9 mouse cellular contexts compared by ENCODE assay signal in genomic region chr5:122513421-122514126, GRCm38 (mm10). TPM values are rescaled to one million over a fixed set of nuclear protein-coding genes. Genes with fewer than 3 reads are reported as not detected.
DNase-seq lines count a peak whose midpoint lies in the region; ATAC-seq and TF ChIP-seq lines count a peak whose summit lies in the region.
"Had no signal": no experiment of that assay in that cellular context is flagged by ENCODE, and none has a peak within 500 bp of the region (broad histone marks: within the 10 kb centered on the region; RNA-seq: fewer than 3 reads in every experiment).

No protein-coding gene starts in this region.

- peaks cover 41% of the 10 kb centered on the region for H3K4me1 ChIP-seq in kidney, embryonic 14.5 days (ENCODE audit: control insufficient read depth, insufficient read depth, low read length)
- peaks cover 35% of the 10 kb centered on the region for H3K4me1 ChIP-seq in embryonic facial prominence, embryonic 13.5 days
- H3K4me1 ChIP-seq in intestine, postnatal 0 days (replicated peaks; ENCODE audit: control insufficient read depth, insufficient read depth, low read length) = peaks cover 24% of the 10 kb centered on the region
- H3K4me1 ChIP-seq in midbrain, embryonic 16.5 days (ENCODE audit: control insufficient read depth, insufficient read depth, low read length) = peaks cover 5% of the 10 kb centered on the region

- no peak overlapping the region for H3K27ac ChIP-seq in kidney, embryonic 14.5 days (ENCODE audit: low read depth, low read length)
- H3K27ac ChIP-seq in embryonic facial prominence, embryonic 13.5 days = peak overlapping the region; percentile 51
- H3K27ac ChIP-seq in intestine, postnatal 0 days (ENCODE audit: low read depth, low read length) = no peak overlapping the region
- H3K27ac ChIP-seq in midbrain, embryonic 16.5 days (ENCODE audit: low read length) = no peak overlapping the region

- no peaks in the 10 kb centered on the region for H3K36me3 ChIP-seq in kidney, embryonic 14.5 days (ENCODE audit: control insufficient read depth, insufficient read depth, low read length)
- no peaks in the 10 kb centered on the region for H3K36me3 ChIP-seq in embryonic facial prominence, embryonic 13.5 days
- no peaks in the 10 kb centered on the region for H3K36me3 ChIP-seq in intestine, postnatal 0 days (ENCODE audit: control insufficient read depth, insufficient read depth)
- no peaks in the 10 kb centered on the region for H3K36me3 ChIP-seq in midbrain, embryonic 16.5 days (ENCODE audit: control insufficient read depth, insufficient read depth, low read length)

- H3K4me2 ChIP-seq in kidney, embryonic 14.5 days (replicated peaks; ENCODE audit: low read depth, low read length) = no peak overlapping the region
- H3K4me2 ChIP-seq in embryonic facial prominence, embryonic 13.5 days = peak overlapping the region; percentile 39
- H3K4me2 ChIP-seq in intestine, postnatal 0 days (replicated peaks; ENCODE audit: low read depth) = 0 out of 2 replicates have a peak overlapping the region, but pooled peaks have one; percentile 21
- H3K4me2 ChIP-seq in midbrain, embryonic 16.5 days (ENCODE audit: low read length) = peak overlapping the region; percentile 22

- H3K9ac ChIP-seq in kidney, embryonic 14.5 days (ENCODE audit: low read depth, low read length) = no peak overlapping the region
- H3K9ac ChIP-seq in embryonic facial prominence, embryonic 13.5 days = 0 out of 2 replicates have a peak overlapping the region, but pooled peaks have one; percentile 27
- no peak overlapping the region for H3K9ac ChIP-seq in intestine, postnatal 0 days (ENCODE audit: low read depth, low read length)
- no peak overlapping the region; the same call in 1 of the 2 replicates for H3K9ac ChIP-seq in midbrain, embryonic 16.5 days (ENCODE audit: low read depth, low read length)

- 46% methylated on average over 23 of the region's 23 CpGs for WGBS in kidney, embryonic 14.5 days
- WGBS in embryonic facial prominence, embryonic 13.5 days = 46% methylated on average over 23 of the region's 23 CpGs
- 47% methylated on average over 23 of the region's 23 CpGs for WGBS in intestine, postnatal 0 days
- WGBS in midbrain, embryonic 16.5 days = 41% methylated on average over 22 of the region's 23 CpGs

- H3K27me3 ChIP-seq in kidney, embryonic 14.5 days (ENCODE audit: control insufficient read depth, insufficient read depth, low read length) = no peaks in the 10 kb centered on the region
- H3K27me3 ChIP-seq in embryonic facial prominence, embryonic 13.5 days = no peaks in the 10 kb centered on the region
- no peaks in the 10 kb centered on the region for H3K27me3 ChIP-seq in intestine, postnatal 0 days (replicated peaks; ENCODE audit: control insufficient read depth, insufficient read depth, low read length)
- H3K27me3 ChIP-seq in midbrain, embryonic 16.5 days (ENCODE audit: control insufficient read depth, insufficient read depth, low read depth, low read length) = no peaks in the 10 kb centered on the region

- peak; percentile 42 for DNase-seq in kidney, adult 18-20 months
- no peak for DNase-seq in cerebellum, adult 8-10 months
- DNase-seq in cerebellum, postnatal 25 days = no peak
- no peak for DNase-seq in right cerebral cortex, postnatal 10 days (ENCODE audit: low spot score in 2 of 2)
- DNase-seq: thymus, postnatal 36 days had no signal

- no peak for ATAC-seq in kidney, embryonic 14.5 days (ENCODE audit: low FRiP score, low TSS enrichment)
- no peak for ATAC-seq in embryonic facial prominence, embryonic 13.5 days (ENCODE audit: insufficient number of reproducible peaks, insufficient read depth, low FRiP score, low TSS enrichment, low read depth)
- ATAC-seq in intestine, postnatal 0 days = no peak
- no peak for ATAC-seq in midbrain, embryonic 16.5 days

- 0 out of 2 replicates have a peak, but pooled peaks have one; percentile 16 for TF ChIP-seq CTCF in intestine, postnatal 0 days (IDR thresholded peaks at IDR 0.05; ENCODE audit: low read depth)

- no peak overlapping the region for H3K4me3 ChIP-seq in kidney, embryonic 14.5 days (ENCODE audit: low read length)
- no peak overlapping the region for H3K4me3 ChIP-seq in embryonic facial prominence, embryonic 13.5 days
- no peak overlapping the region for H3K4me3 ChIP-seq in intestine, postnatal 0 days (ENCODE audit: low read depth, low read length)
- H3K4me3 ChIP-seq in midbrain, embryonic 16.5 days (ENCODE audit: low read depth, low read length) = no peak overlapping the region

- H3K9me3 ChIP-seq in kidney, embryonic 14.5 days (ENCODE audit: control insufficient read depth, low read length) = no peaks in the 10 kb centered on the region
- H3K9me3 ChIP-seq in embryonic facial prominence, embryonic 13.5 days = no peaks in the 10 kb centered on the region
- no peaks in the 10 kb centered on the region for H3K9me3 ChIP-seq in intestine, postnatal 0 days (ENCODE audit: control insufficient read depth)
- H3K9me3 ChIP-seq in midbrain, embryonic 16.5 days (replicated peaks; ENCODE audit: control insufficient read depth, low read length, poor library complexity, severe bottlenecking) = no peaks in the 10 kb centered on the region

RNA-seq across cellular contexts. Expression of gene Atp2a2, which starts 11.5 kb away (rescaled TPM):
- 30.3 and 53.2 TPM in 2 replicates for polyA plus RNA-seq in kidney, embryonic 14.5 days (2014; fragmentation: Nextera tagmentation; extraction: Ambion mirVana)
- polyA plus RNA-seq in embryonic facial prominence, embryonic 13.5 days (2015; fragmentation: Nextera tagmentation; extraction: Ambion mirVana) = 26.8 and 28.3 TPM in 2 replicates
- polyA plus RNA-seq in intestine, postnatal 0 days (2015; fragmentation: Nextera tagmentation; extraction: Ambion mirVana) = 26.1 and 27.3 TPM in 2 replicates
- 44.4 and 45.6 TPM in 2 replicates for polyA plus RNA-seq in midbrain, embryonic 16.5 days (2015; fragmentation: Nextera tagmentation; extraction: Ambion mirVana)
